Mouse (Mus musculus) spleen, adult 12 weeks (tissue): Measurements from ENCODE around the gene Col6a4.

Experiments
- DNase-seq: peaks from one replicate; pipeline ENCODE4 v3.0.0; 2022; ENCODE audit warnings: low spot score

Gene Col6a4

GRCm38 (mm10) chr9:105960533-105960932, 136.1 kb downstream of the Col6a4 start, which contains the start of gene Col6a5:
Gene Col6a5, minus strand, starts transcription at chr9:105960643.
- no peak for DNase-seq

GRCm38 (mm10) chr9:105959116-105959515, 137.5 kb downstream of the Col6a4 start:
- no peak for DNase-seq

GRCm38 (mm10) chr9:105949755-105950154, 146.8 kb downstream of the Col6a4 start:
- no peak for DNase-seq

- DNase-seq: no peak
Measured at GRCm38 (mm10) chr9:105947577-105947976, 149.0 kb downstream of the Col6a4 start.
